Mouse (Mus musculus): ENCODE data around the gene Myo1g. TPM values are rescaled to one million over a fixed set of nuclear protein-coding genes. Genes with fewer than 3 reads are reported as not detected.
A peak's percentile ranks its signal among the peaks of the same experiment; 100 is the strongest.

Gene Myo1g
- polyA plus RNA-seq, 1 experiment from 2014 or later, result 0.66 TPM

- Histone ChIP-seq H3K27ac (no peak overlapping the region), H3K27me3 (no peaks in the 10 kb centered on the region), H3K9ac (replicated peaks) (no peak overlapping the region), H3K36me3 (peaks cover 31% of the 10 kb centered on the region), H3K4me2 (no peak overlapping the region), H3K4me1 (replicated peaks) (peaks cover 11% of the 10 kb centered on the region), H3K4me3 (replicated peaks) (no peak overlapping the region), H3K9me3 (no peaks in the 10 kb centered on the region)
- no peak for ATAC-seq (ENCODE audit: insufficient number of reproducible peaks, insufficient read depth, low FRiP score, low TSS enrichment, low read depth)
- 90% methylated on average over 3 of the region's 3 CpGs for WGBS
Observed at GRCm38 (mm10) chr11:6550201-6550600, 29.4 kb upstream of the Myo1g start.

- ATAC-seq (ENCODE audit: insufficient number of reproducible peaks, insufficient read depth, low FRiP score, low TSS enrichment, low read depth), result no peak
- no peak overlapping the region for H3K4me2 ChIP-seq
Observed at GRCm38 (mm10) chr11:6549770-6550169, 29.0 kb upstream of the Myo1g start.

DNA sequence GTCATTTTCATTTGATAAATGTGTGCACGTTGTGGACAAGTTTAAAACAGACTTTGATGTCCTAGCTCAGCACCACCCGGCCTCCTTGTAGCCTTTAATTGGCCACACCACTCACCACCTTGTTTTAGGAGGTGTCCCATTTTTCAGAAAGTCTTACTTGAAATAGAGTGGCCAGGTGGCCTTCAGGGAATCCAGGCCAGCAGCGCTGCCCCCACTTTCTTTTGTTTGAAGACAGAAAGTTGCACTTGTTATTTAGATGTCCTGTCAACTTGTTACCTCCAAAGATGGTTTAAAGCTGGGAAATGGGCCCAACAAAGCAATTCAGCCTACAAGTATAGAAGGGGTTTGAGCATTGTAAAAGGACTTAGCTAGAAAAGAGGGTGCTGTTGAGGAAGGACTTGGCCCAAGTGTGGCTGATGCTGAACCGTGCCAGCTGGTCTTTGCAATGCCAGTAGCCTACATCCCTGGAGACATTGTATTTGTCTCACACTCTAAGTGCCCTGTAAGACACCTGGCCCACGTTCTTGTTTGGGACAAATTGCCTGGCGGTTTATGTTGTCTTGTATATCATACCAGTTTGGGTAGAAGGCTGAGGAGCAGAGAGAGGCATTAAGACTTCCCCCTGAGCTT is 27.0 kb upstream of the Myo1g start:
- peaks cover 18% of the 10 kb centered on the region; the same call in 1 of the 2 replicates for H3K36me3 ChIP-seq
- peaks cover 11% of the 10 kb centered on the region for H3K4me1 ChIP-seq (replicated peaks)
- H3K27me3 ChIP-seq, result no peaks in the 10 kb centered on the region
- H3K9me3 ChIP-seq, result no peaks in the 10 kb centered on the region
- H3K4me2 ChIP-seq, result peak overlapping the region; percentile 77
- H3K4me3 ChIP-seq (replicated peaks), result peak overlapping the region; percentile 88
- peak overlapping the region; percentile 89 for H3K9ac ChIP-seq (replicated peaks)
- ATAC-seq (ENCODE audit: insufficient number of reproducible peaks, insufficient read depth, low FRiP score, low TSS enrichment, low read depth), result no peak
- WGBS, result 30% methylated on average over 6 of the region's 6 CpGs
- H3K27ac ChIP-seq, result peak overlapping the region; percentile 98

More at GRCm38 (mm10) chr11:6549770-6550169, 29.0 kb upstream of the Myo1g start:
- peaks cover 31% of the 10 kb centered on the region for H3K36me3 ChIP-seq
- no peak overlapping the region for H3K27ac ChIP-seq
- H3K4me1 ChIP-seq (replicated peaks), result peaks cover 11% of the 10 kb centered on the region
- H3K9ac ChIP-seq (replicated peaks), result no peak overlapping the region
- H3K27me3 ChIP-seq, result no peaks in the 10 kb centered on the region
- 96% methylated on average over 2 of the region's 2 CpGs for WGBS
- H3K9me3 ChIP-seq, result no peaks in the 10 kb centered on the region
- no peak overlapping the region for H3K4me3 ChIP-seq (replicated peaks)

DNA sequence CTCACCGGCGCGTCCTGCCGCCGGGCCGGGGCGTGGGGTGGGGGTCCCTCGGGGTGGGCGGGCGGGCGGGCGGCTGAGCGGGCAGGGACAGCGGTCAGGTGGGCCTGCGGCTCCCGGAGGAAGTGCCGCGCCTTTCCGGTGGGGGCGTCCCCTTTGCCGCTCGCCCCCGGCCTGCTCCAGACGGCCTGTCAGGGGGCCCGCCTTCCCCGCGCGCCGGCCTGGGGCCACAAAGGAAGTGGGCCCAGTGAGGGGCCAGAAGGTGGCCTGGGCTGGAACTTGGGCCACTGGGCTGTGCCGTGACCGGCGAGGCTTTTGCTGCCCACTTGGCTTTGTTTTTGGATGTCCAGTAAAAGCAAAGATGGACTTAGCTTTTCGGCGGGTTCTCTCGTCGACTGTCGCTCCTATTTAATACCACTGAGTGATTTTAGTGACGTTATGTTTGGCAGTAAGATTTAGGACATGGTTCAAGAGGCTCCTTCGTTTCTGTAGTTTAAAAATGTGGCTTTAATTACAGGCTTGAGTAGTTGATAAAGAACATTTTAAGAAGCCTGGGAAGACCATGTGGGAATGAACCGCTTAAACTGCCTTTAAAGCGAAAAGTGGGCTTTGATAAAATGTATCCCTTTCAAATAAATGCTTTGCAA is 26.4 kb upstream of the Myo1g start:
- H3K27ac ChIP-seq, result peak overlapping the region; percentile 98
- H3K4me1 ChIP-seq (replicated peaks), result peaks cover 11% of the 10 kb centered on the region
- H3K4me3 ChIP-seq (replicated peaks), result peak overlapping the region; percentile 88
- H3K9me3 ChIP-seq, result no peaks in the 10 kb centered on the region
- H3K36me3 ChIP-seq, result peaks cover 12% of the 10 kb centered on the region; the same call in 1 of the 2 replicates
- peak overlapping the region; percentile 89 for H3K9ac ChIP-seq (replicated peaks)
- H3K27me3 ChIP-seq, result no peaks in the 10 kb centered on the region
- peak overlapping the region; percentile 77 for H3K4me2 ChIP-seq
- WGBS, result under 1% methylated on average over 32 of the region's 41 CpGs
- ATAC-seq (ENCODE audit: insufficient number of reproducible peaks, insufficient read depth, low FRiP score, low TSS enrichment, low read depth), result peak; percentile 62

GRCm38 (mm10) chr11:6546205-6547013 is 25.6 kb upstream of the Myo1g start, which contains the start of gene Ccm2:
Gene Ccm2 (plus strand): TSS chr11:6546887.
- Histone ChIP-seq H3K27ac (peak within 1 kb of the TSS; percentile 98), H3K4me3 (replicated peaks) (peak within 1 kb of the TSS; percentile 88), H3K9ac (replicated peaks) (peak within 1 kb of the TSS; percentile 89), H3K4me1 (replicated peaks) (peaks cover 11% of the 10 kb centered on the region), H3K9me3 (no peaks in the 10 kb centered on the region), H3K36me3 (peaks cover 6% of the 10 kb centered on the region; the same call in 1 of the 2 replicates), H3K27me3 (no peaks in the 10 kb centered on the region), H3K4me2 (peak within 1 kb of the TSS; percentile 77)
- WGBS, result under 1% methylated on average over 31 of the region's 57 CpGs
- ATAC-seq (ENCODE audit: insufficient number of reproducible peaks, insufficient read depth, low FRiP score, low TSS enrichment, low read depth), result peak; percentile 94

GRCm38 (mm10) chr11:6545857-6546192 is 25.1 kb upstream of the Myo1g start:
- no peaks in the 10 kb centered on the region for H3K9me3 ChIP-seq
- peak overlapping the region; percentile 77 for H3K4me2 ChIP-seq
- H3K27ac ChIP-seq, result peak overlapping the region; percentile 98
- H3K4me1 ChIP-seq (replicated peaks), result peaks cover 11% of the 10 kb centered on the region
- peak; percentile 13; the same call in 1 of the 2 replicates for ATAC-seq (ENCODE audit: insufficient number of reproducible peaks, insufficient read depth, low FRiP score, low TSS enrichment, low read depth)
- H3K36me3 ChIP-seq, result peaks cover 2% of the 10 kb centered on the region; the same call in 1 of the 2 replicates
- WGBS, result 20% methylated on average over 3 of the region's 3 CpGs
- H3K9ac ChIP-seq (replicated peaks), result peak overlapping the region; percentile 89; the same call in 1 of the 2 replicates
- H3K4me3 ChIP-seq (replicated peaks), result peak overlapping the region; percentile 88
- H3K27me3 ChIP-seq, result no peaks in the 10 kb centered on the region

GRCm38 (mm10) chr11:6545186-6545856 is 24.6 kb upstream of the Myo1g start:
- Histone ChIP-seq H3K27me3 (no peaks in the 10 kb centered on the region), H3K9me3 (no peaks in the 10 kb centered on the region), H3K4me3 (replicated peaks) (no peak overlapping the region), H3K27ac (no peak overlapping the region; the same call in 1 of the 2 replicates), H3K36me3 (no peaks in the 10 kb centered on the region), H3K9ac (replicated peaks) (no peak overlapping the region), H3K4me1 (replicated peaks) (peaks cover 11% of the 10 kb centered on the region), H3K4me2 (peak overlapping the region; percentile 77; the same call in 1 of the 2 replicates)
- WGBS, result 91% methylated on average over 4 of the region's 4 CpGs
- ATAC-seq (ENCODE audit: insufficient number of reproducible peaks, insufficient read depth, low FRiP score, low TSS enrichment, low read depth), result no peak

GRCm38 (mm10) chr11:6544683-6545082 is 23.9 kb upstream of the Myo1g start:
- no peak for ATAC-seq (ENCODE audit: insufficient number of reproducible peaks, insufficient read depth, low FRiP score, low TSS enrichment, low read depth)
- Histone ChIP-seq H3K4me1 (replicated peaks) (peaks cover 11% of the 10 kb centered on the region), H3K9me3 (no peaks in the 10 kb centered on the region), H3K36me3 (no peaks in the 10 kb centered on the region), H3K9ac (replicated peaks) (no peak overlapping the region), H3K27ac (no peak overlapping the region), H3K4me3 (replicated peaks) (no peak overlapping the region), H3K27me3 (no peaks in the 10 kb centered on the region), H3K4me2 (no peak overlapping the region)
- WGBS, result 82% methylated on average over 3 of the region's 3 CpGs

- H3K9ac ChIP-seq (replicated peaks), result no peak overlapping the region
- H3K4me1 ChIP-seq (replicated peaks), result peaks cover 11% of the 10 kb centered on the region
- H3K36me3 ChIP-seq, result peaks cover 10% of the 10 kb centered on the region
- no peak overlapping the region for H3K27ac ChIP-seq
- WGBS, result 90% methylated on average over 3 of the region's 3 CpGs
- no peak for ATAC-seq (ENCODE audit: insufficient number of reproducible peaks, insufficient read depth, low FRiP score, low TSS enrichment, low read depth)
- no peaks in the 10 kb centered on the region for H3K27me3 ChIP-seq
- H3K9me3 ChIP-seq, result no peaks in the 10 kb centered on the region
- H3K4me2 ChIP-seq, result no peak overlapping the region
- no peak overlapping the region for H3K4me3 ChIP-seq (replicated peaks)
Observed at GRCm38 (mm10) chr11:6530746-6531145, 10.0 kb upstream of the Myo1g start.

GRCm38 (mm10) chr11:6529961-6530360 is 9.2 kb upstream of the Myo1g start:
- ATAC-seq (ENCODE audit: insufficient number of reproducible peaks, insufficient read depth, low FRiP score, low TSS enrichment, low read depth), result no peak
- Histone ChIP-seq H3K36me3 (peaks cover 18% of the 10 kb centered on the region), H3K27ac (no peak overlapping the region), H3K4me2 (no peak overlapping the region), H3K4me3 (replicated peaks) (no peak overlapping the region), H3K9me3 (no peaks in the 10 kb centered on the region), H3K27me3 (no peaks in the 10 kb centered on the region), H3K4me1 (replicated peaks) (peaks cover 11% of the 10 kb centered on the region), H3K9ac (replicated peaks) (no peak overlapping the region)
- WGBS, result 91% methylated on average over 8 of the region's 8 CpGs

All from limb, embryonic 12.5 days (tissue).